Mouse (Mus musculus) lung, adult 2 months (tissue): Measurements from ENCODE around the gene Cept1.

ENCODE experiments used
- CTCF ChIP-seq: fragments of 200-500 bp; IDR thresholded peaks from 2 replicates; pipeline ENCODE4 v1.5.1; 2011; ENCODE audit warnings: mild to moderate bottlenecking, low read length, control low read depth; ENCODE audit not compliant: insufficient read depth
- POLR2A ChIP-seq: fragments of 200-500 bp; IDR thresholded peaks from 2 replicates; pipeline ENCODE4 v1.6.1; 2011; ENCODE audit warnings: low read depth, mild to moderate bottlenecking, control low read depth, low read length, borderline replicate concordance; ENCODE audit errors: extremely low read depth

GRCm38 (mm10) chr3:106483297-106483696 lies 64.3 kb downstream of the Cept1 start:
- no peak for TF ChIP-seq CTCF
- no peak for TF ChIP-seq POLR2A
